9 mouse cellular contexts compared by ENCODE assay signal in genomic region chr7:34718651-34719050, GRCm38 (mm10).
DNase-seq lines count a peak whose midpoint lies in the region; ATAC-seq lines count a peak whose summit lies in the region.
"Had no signal": no experiment of that assay in that cellular context is flagged by ENCODE, and none has a peak within 500 bp of the region (broad histone marks: within the 10 kb centered on the region; RNA-seq: fewer than 3 reads in every experiment).

No protein-coding gene starts in this region.

- no peaks in the 10 kb centered on the region for H3K36me3 ChIP-seq in kidney, embryonic 14.5 days (ENCODE audit: control insufficient read depth, insufficient read depth, low read length)
- no peaks in the 10 kb centered on the region for H3K36me3 ChIP-seq in midbrain, embryonic 12.5 days
- H3K36me3 ChIP-seq: G1E had no signal

- H3K4me3 ChIP-seq in kidney, embryonic 14.5 days (ENCODE audit: low read length): no peak overlapping the region
- no peak overlapping the region for H3K4me3 ChIP-seq in midbrain, embryonic 12.5 days

- no peak overlapping the region for H3K9ac ChIP-seq in kidney, embryonic 14.5 days (ENCODE audit: low read depth, low read length)
- no peak overlapping the region for H3K9ac ChIP-seq in midbrain, embryonic 12.5 days (replicated peaks)

- peaks cover 22% of the 10 kb centered on the region for H3K4me1 ChIP-seq in kidney, embryonic 14.5 days (ENCODE audit: control insufficient read depth, insufficient read depth, low read length)
- H3K4me1 ChIP-seq in midbrain, embryonic 12.5 days: peaks cover 56% of the 10 kb centered on the region

- H3K27ac ChIP-seq in kidney, embryonic 14.5 days (ENCODE audit: low read depth, low read length): no peak overlapping the region
- peak overlapping the region; percentile 56; the same call in 1 of the 2 replicates for H3K27ac ChIP-seq in midbrain, embryonic 12.5 days (replicated peaks)

- WGBS in kidney, embryonic 14.5 days: 76% methylated on average over 9 of the region's 9 CpGs
- 62% methylated on average over 9 of the region's 9 CpGs for WGBS in midbrain, embryonic 12.5 days

- H3K4me2 ChIP-seq in kidney, embryonic 14.5 days (replicated peaks; ENCODE audit: low read depth, low read length): no peak overlapping the region
- no peak overlapping the region for H3K4me2 ChIP-seq in midbrain, embryonic 12.5 days (replicated peaks)

- no peaks in the 10 kb centered on the region for H3K27me3 ChIP-seq in kidney, embryonic 14.5 days (ENCODE audit: control insufficient read depth, insufficient read depth, low read length)
- H3K27me3 ChIP-seq in midbrain, embryonic 12.5 days: peaks cover 5% of the 10 kb centered on the region; the same call in 1 of the 2 replicates

- intact Hi-C loops in gastrocnemius, postnatal 36 days (cut with DNase I): loop anchor here (1.0 kb wide), 1 partner anchor 42 kb away; no protein-coding TSS in a partner anchor

- DNase-seq in kidney, adult 9 months: peak; percentile 25
- DNase-seq in adrenal gland, postnatal 36 days: peak; percentile 8 to 41
- DNase-seq in gastrocnemius, postnatal 36 days: peak; percentile 23 to 25
- DNase-seq in cerebellum, adult 11-12 months: no peak
- DNase-seq in c-Kit-positive CD71-positive TER-119-positive erythroid progenitor cells, embryonic 14.5 days (ENCODE audit: low spot score): no peak
- DNase-seq: embryo, embryonic 11 days had no signal

- H3K9me3 ChIP-seq in kidney, embryonic 14.5 days (ENCODE audit: control insufficient read depth, low read length): no peaks in the 10 kb centered on the region
- H3K9me3 ChIP-seq in midbrain, embryonic 12.5 days: no peaks in the 10 kb centered on the region

- ATAC-seq in kidney, embryonic 14.5 days (ENCODE audit: low FRiP score, low TSS enrichment): no peak
- no peak for ATAC-seq in midbrain, embryonic 12.5 days (ENCODE audit: low FRiP score, low read depth)

Comparison
In these comparisons a context has a peak if more than half of its experiments do, and no peak if none do; other contexts are left out.
1. DNase-seq: peak in kidney, adult 9 months (single experiment), adrenal gland, postnatal 36 days (2 of 2) and gastrocnemius, postnatal 36 days (2 of 2); none in cerebellum, adult 11-12 months (single experiment) and c-Kit-positive CD71-positive TER-119-positive erythroid progenitor cells, embryonic 14.5 days (single experiment).